Comparison of ENCODE assay signal across 24 mouse cellular contexts in the genomic region with DNA sequence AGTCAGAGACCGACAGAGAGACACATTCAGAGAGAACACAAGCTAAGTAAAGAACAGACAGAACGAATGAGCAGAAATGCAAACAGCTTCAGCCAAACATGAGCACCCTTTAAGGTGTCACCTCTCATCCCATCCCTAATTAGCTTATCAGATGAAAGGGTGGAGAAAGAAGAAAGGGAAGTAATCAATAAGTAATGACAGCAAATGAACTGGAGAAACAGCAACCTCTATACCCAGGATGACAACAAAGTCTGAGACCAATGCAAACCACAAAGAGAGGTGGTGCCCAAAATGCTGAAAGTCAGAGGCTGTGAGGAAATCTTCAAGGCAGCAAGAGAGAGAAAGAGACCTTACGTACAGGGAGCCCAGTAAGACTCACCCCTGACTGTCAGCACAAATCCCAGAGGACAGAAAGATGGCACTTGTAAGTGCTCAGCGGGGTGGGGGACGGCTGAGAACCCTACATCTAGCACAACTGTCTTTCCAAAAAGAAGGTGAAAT. TPM values are rescaled to one million over a fixed set of nuclear protein-coding genes. Genes with fewer than 3 reads are reported as not detected.
A peak's percentile ranks its signal among the peaks of the same experiment; 100 is the strongest.
DNase-seq lines count a peak whose midpoint lies in the region; ATAC-seq and TF ChIP-seq lines count a peak whose summit lies in the region.
"Had no signal": no experiment of that assay in that cellular context is flagged by ENCODE, and none has a peak within 500 bp of the region (broad histone marks: within the 10 kb centered on the region; RNA-seq: fewer than 3 reads in every experiment).

No protein-coding gene starts in this region.

- no peak overlapping the region for H3K9ac ChIP-seq in heart, adult 2 months (ENCODE audit: low read depth, low read length)
- peak overlapping the region; percentile 78 for H3K9ac ChIP-seq in CH12.LX (ENCODE audit: insufficient read depth, low read depth)
- H3K9ac ChIP-seq in hindbrain, embryonic 14.5 days = no peak overlapping the region
- H3K9ac ChIP-seq in hindbrain, embryonic 12.5 days = no peak overlapping the region
- H3K9ac ChIP-seq: forebrain, embryonic 15.5 days; hindbrain, embryonic 13.5 days; kidney, embryonic 15.5 days; limb, embryonic 13.5 days had no signal

- peak overlapping the region; percentile 58 for H3K27ac ChIP-seq in heart, adult 2 months
- peak overlapping the region; percentile 58 for H3K27ac ChIP-seq in spleen, adult 2 months (ENCODE audit: insufficient read depth, low read length)
- H3K27ac ChIP-seq in CH12.LX (ENCODE audit: insufficient read depth, low read depth) = peak overlapping the region; percentile 99
- no peak overlapping the region for H3K27ac ChIP-seq in hindbrain, embryonic 14.5 days
- H3K27ac ChIP-seq in hindbrain, embryonic 12.5 days = no peak overlapping the region
- H3K27ac ChIP-seq: forebrain, embryonic 15.5 days; hindbrain, embryonic 13.5 days; kidney, embryonic 15.5 days had no signal

- H3K36me3 ChIP-seq in heart, adult 2 months (ENCODE audit: control insufficient read depth, insufficient read depth, low read length) = no peaks in the 10 kb centered on the region
- no peaks in the 10 kb centered on the region for H3K36me3 ChIP-seq in spleen, adult 2 months (ENCODE audit: control insufficient read depth, insufficient read depth, low read length)
- H3K36me3 ChIP-seq in CH12.LX (replicated peaks in 1 of 2; ENCODE audit: control insufficient read depth in 1 of 2, insufficient read depth in 1 of 2, low read length in 1 of 2) = no peaks in the 10 kb centered on the region
- no peaks in the 10 kb centered on the region for H3K36me3 ChIP-seq in hindbrain, embryonic 14.5 days (replicated peaks; ENCODE audit: control insufficient read depth, insufficient read depth)
- no peaks in the 10 kb centered on the region for H3K36me3 ChIP-seq in hindbrain, embryonic 12.5 days
- H3K36me3 ChIP-seq: forebrain, embryonic 15.5 days; hindbrain, embryonic 13.5 days; kidney, embryonic 15.5 days; limb, embryonic 13.5 days had no signal

- no peaks in the 10 kb centered on the region for H3K9me3 ChIP-seq in CH12.LX (replicated peaks; ENCODE audit: low read length)
- no peaks in the 10 kb centered on the region for H3K9me3 ChIP-seq in hindbrain, embryonic 14.5 days (ENCODE audit: control insufficient read depth, low read length)
- no peaks in the 10 kb centered on the region for H3K9me3 ChIP-seq in hindbrain, embryonic 12.5 days (replicated peaks)
- H3K9me3 ChIP-seq: forebrain, embryonic 15.5 days; hindbrain, embryonic 13.5 days; kidney, embryonic 15.5 days; limb, embryonic 13.5 days had no signal

- TF ChIP-seq POLR2A in heart, adult 2 months (IDR thresholded peaks at IDR 0.05; ENCODE audit: insufficient read depth, low read depth, low read length) = no peak
- TF ChIP-seq POLR2A in spleen, adult 2 months (IDR thresholded peaks at IDR 0.05; ENCODE audit: low read depth, low read length) = no peak
- TF ChIP-seq POLR2A in CH12.LX (IDR thresholded peaks at IDR 0.05; ENCODE audit: low read depth, low read length) = peak; percentile 65

- intact Hi-C loops in heart, adult 2 months (cut with DNase I) = no loop called here

- H3K27me3 ChIP-seq in heart, adult 2 months (ENCODE audit: control insufficient read depth, insufficient read depth, low read length) = no peaks in the 10 kb centered on the region
- H3K27me3 ChIP-seq in spleen, adult 2 months (ENCODE audit: control insufficient read depth, insufficient read depth, low read length) = no peaks in the 10 kb centered on the region
- H3K27me3 ChIP-seq in CH12.LX (replicated peaks) = no peaks in the 10 kb centered on the region
- H3K27me3 ChIP-seq in hindbrain, embryonic 14.5 days (ENCODE audit: control insufficient read depth, insufficient read depth, low read length) = no peaks in the 10 kb centered on the region
- H3K27me3 ChIP-seq in hindbrain, embryonic 12.5 days = no peaks in the 10 kb centered on the region
- H3K27me3 ChIP-seq: forebrain, embryonic 15.5 days; hindbrain, embryonic 13.5 days; kidney, embryonic 15.5 days; limb, embryonic 13.5 days had no signal

- no peak overlapping the region for H3K4me3 ChIP-seq in heart, adult 2 months
- H3K4me3 ChIP-seq in spleen, adult 2 months (ENCODE audit: extremely low read depth, insufficient read depth, insufficient read length) = no peak overlapping the region
- peak overlapping the region; percentile 0 to 34 (median 24) for H3K4me3 ChIP-seq in CH12.LX (replicated peaks in 1 of 3; ENCODE audit: low read depth in 2 of 3, low read length in 2 of 3, poor library complexity in 1 of 3)
- H3K4me3 ChIP-seq in hindbrain, embryonic 14.5 days (replicated peaks; ENCODE audit: low read length) = no peak overlapping the region
- H3K4me3 ChIP-seq in hindbrain, embryonic 12.5 days = no peak overlapping the region
- H3K4me3 ChIP-seq: forebrain, embryonic 15.5 days; hindbrain, embryonic 13.5 days; kidney, embryonic 15.5 days; limb, embryonic 13.5 days had no signal

- peak overlapping the region; percentile 70 for H3K4me2 ChIP-seq in CH12.LX (ENCODE audit: insufficient read depth, low read depth, poor library complexity, severe bottlenecking)
- H3K4me2 ChIP-seq in hindbrain, embryonic 14.5 days (replicated peaks) = no peak overlapping the region
- H3K4me2 ChIP-seq in hindbrain, embryonic 12.5 days (replicated peaks) = no peak overlapping the region
- H3K4me2 ChIP-seq: forebrain, embryonic 15.5 days; hindbrain, embryonic 13.5 days; kidney, embryonic 15.5 days; limb, embryonic 13.5 days; liver, embryonic 11.5 days had no signal

- no peak for TF ChIP-seq CTCF in heart, adult 2 months (IDR thresholded peaks at IDR 0.05)
- TF ChIP-seq CTCF in spleen, adult 2 months (IDR thresholded peaks at IDR 0.05; ENCODE audit: extremely low read depth, insufficient read depth, insufficient read length, insufficient replicate concordance) = no peak
- no peak for TF ChIP-seq CTCF in CH12.LX (conservative IDR thresholded peaks at IDR 0.05 in 1 of 2, IDR thresholded peaks at IDR 0.05 in 1 of 2; ENCODE audit: low read depth in 2 of 2, low read length in 2 of 2)

- in situ Hi-C loops in CH12.LX (cut with MboI; ENCODE audit: low pct_ligation_motif_present, low pct_unique_long_range_greater_than_20kb, low sequenced_read_pairs) = no loop called here

- no peak for ATAC-seq in hindbrain, embryonic 14.5 days (ENCODE audit: low FRiP score)
- no peak for ATAC-seq in hindbrain, embryonic 12.5 days (ENCODE audit: low FRiP score)
- ATAC-seq: forebrain, embryonic 15.5 days had no signal

- peaks cover 10% of the 10 kb centered on the region for H3K4me1 ChIP-seq in heart, adult 2 months (ENCODE audit: control insufficient read depth, insufficient read depth, low read length)
- peaks cover 40% of the 10 kb centered on the region for H3K4me1 ChIP-seq in spleen, adult 2 months (ENCODE audit: control insufficient read depth, insufficient read depth, insufficient read length)
- H3K4me1 ChIP-seq in CH12.LX (ENCODE audit: control insufficient read depth in 1 of 2, insufficient read depth in 2 of 2) = peaks cover 52 to 92% of the 10 kb centered on the region in 2 experiments
- H3K4me1 ChIP-seq in hindbrain, embryonic 14.5 days (replicated peaks; ENCODE audit: control insufficient read depth, insufficient read depth, low read length) = no peaks in the 10 kb centered on the region
- no peaks in the 10 kb centered on the region for H3K4me1 ChIP-seq in hindbrain, embryonic 12.5 days
- H3K4me1 ChIP-seq: forebrain, embryonic 15.5 days; hindbrain, embryonic 13.5 days had no signal

- dilution Hi-C loops in CH12.LX (cut with MboI; ENCODE audit: extremely low pct_ligation_motif_present, extremely low pct_unique_long_range_greater_than_20kb, low sequenced_read_pairs) = no loop called here

- TF ChIP-seq EP300 in heart, adult 2 months (IDR thresholded peaks at IDR 0.05; ENCODE audit: insufficient read depth, low read depth, low read length) = no peak
- TF ChIP-seq EP300 in CH12.LX (IDR thresholded peaks at IDR 0.05; ENCODE audit: low read length) = peak; percentile 37; the same call in 1 of the 2 replicates

- no peak for DNase-seq in heart, adult 2 months
- DNase-seq in heart, adult 8-10 months (ENCODE audit: low spot score) = no peak
- no peak for DNase-seq in spleen, adult 2 months (ENCODE audit: low read depth in 1 of 2, low spot score in 2 of 2)
- DNase-seq in spleen, adult 12 weeks (ENCODE audit: low spot score) = no peak
- DNase-seq in CH12.LX (ENCODE audit: extremely low read depth) = peak; percentile 81
- DNase-seq in naive thymus-derived CD4-positive, alpha-beta T cell, adult 2 months (ENCODE audit: low read depth) = peak; percentile 61
- no peak for DNase-seq in hindbrain, embryonic 14.5 days (ENCODE audit: low spot score)
- DNase-seq: adrenal gland, adult 2 months; cerebellum, adult 2 months; kidney, adult 18-20 months; kidney, postnatal 25 days; midbrain, embryonic 14.5 days; retina, postnatal 1 day; spleen, adult 18-20 months; thymus, postnatal 4 days had no signal

- WGBS in heart, adult 2 months = 86% methylated on average over 5 of the region's 5 CpGs
- WGBS in spleen, adult 2 months = 58% methylated on average over 5 of the region's 5 CpGs
- WGBS in hindbrain, embryonic 14.5 days = 73% methylated on average over 5 of the region's 5 CpGs
- 74% methylated on average over 5 of the region's 5 CpGs for WGBS in hindbrain, embryonic 12.5 days

- no peaks in the 10 kb centered on the region for H3K79me2 ChIP-seq in heart, adult 2 months (replicated peaks; ENCODE audit: control insufficient read depth, insufficient read depth, low read length)
- H3K79me2 ChIP-seq in CH12.LX (replicated peaks; ENCODE audit: control insufficient read depth, extremely low read depth, insufficient read depth, poor library complexity, severe bottlenecking) = no peaks in the 10 kb centered on the region; the same call in 1 of the 2 replicates

- TF ChIP-seq RAD21 in CH12.LX (IDR thresholded peaks at IDR 0.05; ENCODE audit: low read depth, low read length) = no peak; the same call in none of the 2 replicates

RNA-seq across cellular contexts. Expression of gene Grap, which starts 7.7 kb away (rescaled TPM):
- total RNA-seq in heart, adult 2 months (2021) = 10 to 100 TPM; 10.6 to 11.3 TPM
- polyA plus RNA-seq in heart, adult 2 months (2012; rRNA removed) = 10.5 and 11.7 TPM in 2 replicates
- 10 to 100 TPM in 3 of 4 experiments, 1 to 10 TPM in 1; 8.5 to 12.2 (median 11.5) TPM for total RNA-seq in heart, adult 8-10 months (2022)
- 85.6 and 97.1 TPM in 2 replicates for polyA plus RNA-seq in spleen, adult 2 months (2012; rRNA removed)
- total RNA-seq in CH12.LX (2012; rRNA removed) (379 and 412 TPM in 2 replicates), CH12.LX (2014; rRNA removed) (264 and 274 TPM in 2 replicates)
- 280 and 294 TPM in 2 replicates for polyA plus RNA-seq in CH12.LX (2012; ENCODE audit: insufficient read length, low read depth)
- polyA plus RNA-seq in hindbrain, embryonic 14.5 days (2014; fragmentation: Nextera tagmentation; extraction: Ambion mirVana) = 8.1 and 10.1 TPM in 2 replicates
- polyA plus RNA-seq in hindbrain, embryonic 12.5 days (2016; fragmentation: Nextera tagmentation; extraction: Ambion mirVana) = 7.1 and 7.3 TPM in 2 replicates

RNA-seq across cellular contexts. Expression of gene Fam83g, which starts 38.5 kb away (rescaled TPM):
- total RNA-seq in heart, adult 2 months (2021) = under 1 TPM; 0.26 to 0.30 TPM
- 0.20 and 0.29 TPM in 2 replicates for polyA plus RNA-seq in heart, adult 2 months (2012; rRNA removed)
- total RNA-seq in heart, adult 8-10 months (2022) = under 1 TPM; 0.19 to 0.41 (median 0.28) TPM
- 1.3 and 2.0 TPM in 2 replicates for polyA plus RNA-seq in spleen, adult 2 months (2012; rRNA removed)
- total RNA-seq in CH12.LX (2012; rRNA removed) (50.4 and 63.7 TPM in 2 replicates), CH12.LX (2014; rRNA removed) (17.2 and 19.2 TPM in 2 replicates)
- 17.8 and 19.1 TPM in 2 replicates for polyA plus RNA-seq in CH12.LX (2012; ENCODE audit: insufficient read length, low read depth)
- polyA plus RNA-seq in hindbrain, embryonic 14.5 days (2014; fragmentation: Nextera tagmentation; extraction: Ambion mirVana) = 0.20 TPM in 2 replicates
- polyA plus RNA-seq in hindbrain, embryonic 12.5 days (2016; fragmentation: Nextera tagmentation; extraction: Ambion mirVana) = 0.41 and 0.50 TPM in 2 replicates
- total RNA-seq: layer of hippocampus, postnatal 25 days; monocyte, adult 5-6 weeks had no signal
- polyA plus RNA-seq: C2C12 had no signal

Comparison
In these comparisons a context has a peak if more than half of its experiments do, and no peak if none do; other contexts are left out.
1. DNase-seq: peak in CH12.LX (single experiment) and naive thymus-derived CD4-positive, alpha-beta T cell, adult 2 months (single experiment); none in heart, adult 2 months (0 of 2), heart, adult 8-10 months (single experiment), spleen, adult 2 months (0 of 2), spleen, adult 12 weeks (single experiment) and hindbrain, embryonic 14.5 days (single experiment).
2. H3K27ac ChIP-seq: peak in heart, adult 2 months (single experiment), spleen, adult 2 months (single experiment) and CH12.LX (single experiment); none in hindbrain, embryonic 14.5 days (single experiment) and hindbrain, embryonic 12.5 days (single experiment).
3. H3K4me3 ChIP-seq: peak in CH12.LX (3 of 3); none in heart, adult 2 months (single experiment), spleen, adult 2 months (single experiment), hindbrain, embryonic 14.5 days (single experiment) and hindbrain, embryonic 12.5 days (single experiment).